Mouse (Mus musculus): ENCODE results near the gene Bpifa1.
"Not testable (repeated sequence)": the region's sequence is repeated elsewhere in the genome, so short reads cannot be mapped to it uniquely, and the experiment has no call there.

The Bpifa1 gene

DNA sequence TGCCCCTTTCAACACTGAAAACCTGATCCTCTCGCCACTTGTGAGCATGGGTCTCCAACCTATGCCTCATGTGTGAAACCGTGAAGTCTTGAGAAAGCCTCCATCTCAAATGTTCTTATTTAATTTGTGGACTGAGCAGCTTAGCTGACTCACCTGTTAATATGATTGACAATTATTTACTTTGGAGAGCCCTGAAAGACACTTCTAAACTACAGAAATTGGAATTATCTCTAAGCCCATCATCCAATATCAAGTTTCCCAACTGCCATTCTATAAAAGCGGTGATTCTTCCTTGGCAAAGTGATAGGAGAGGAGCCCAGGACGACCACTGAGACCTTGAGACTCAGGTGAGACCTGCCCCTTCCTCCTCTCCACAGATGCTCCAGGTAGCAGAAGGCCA, at the start of gene Bpifa1:
TSS of gene Bpifa1 (plus strand) at position 301 of the 400 bp plus-strand sequence.
- DNase-seq (ENCODE audit: extremely low read depth, low read depth, low spot score), result no peak

- DNase-seq (ENCODE audit: extremely low read depth, low read depth, low spot score), result no peak
These were observed 44.9 kb upstream of the Bpifa1 start for GRCm38 (mm10) chr2:154097734-154098133.

GRCm38 (mm10) chr2:154117381-154117780, 25.3 kb upstream of the Bpifa1 start:
- no peak for DNase-seq (ENCODE audit: extremely low read depth, low read depth, low spot score)

GRCm38 (mm10) chr2:154130120-154130519, 12.6 kb upstream of the Bpifa1 start, which contains the start of gene Bpifa3:
Bpifa3 (plus strand) TSS chr2:154130336.
- DNase-seq (ENCODE audit: extremely low read depth, low read depth, low spot score), result no peak

GRCm38 (mm10) chr2:154143735-154144134, 1.1 kb downstream of the Bpifa1 start:
- no peak for DNase-seq (ENCODE audit: extremely low read depth, low read depth, low spot score)

- DNase-seq (ENCODE audit: extremely low read depth, low read depth, low spot score), result no peak
These were observed 4.8 kb downstream of the Bpifa1 start for GRCm38 (mm10) chr2:154147496-154147895.

GRCm38 (mm10) chr2:154158433-154158832, 15.8 kb downstream of the Bpifa1 start:
- DNase-seq (ENCODE audit: extremely low read depth, low read depth, low spot score), result no peak

DNA sequence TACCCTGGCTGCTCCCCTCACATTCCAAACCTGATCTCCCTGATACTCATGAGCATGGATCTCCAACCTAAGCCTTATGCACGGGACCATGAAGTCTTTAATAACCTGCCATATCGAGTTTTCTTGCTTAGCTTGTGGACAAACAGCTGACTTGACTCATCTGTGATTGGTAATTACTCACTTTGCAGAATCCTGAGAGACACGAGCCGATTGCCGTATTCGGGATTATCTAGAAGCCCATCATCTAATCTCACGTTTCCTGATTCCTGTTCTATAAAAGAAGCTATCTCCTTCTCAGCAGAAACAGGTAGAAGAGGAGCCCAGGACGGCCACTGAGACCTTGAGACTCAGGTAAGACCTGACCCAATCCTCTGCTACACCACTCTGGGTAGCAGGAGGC, 19.6 kb downstream of the Bpifa1 start, which contains the start of gene Bpifa5:
TSS of gene Bpifa5 (plus strand) at position 301 of the 400 bp plus-strand sequence.
- DNase-seq (ENCODE audit: extremely low read depth, low read depth, low spot score), result no peak

GRCm38 (mm10) chr2:154163306-154163705, 20.6 kb downstream of the Bpifa1 start:
- DNase-seq (ENCODE audit: extremely low read depth, low read depth, low spot score), result no peak

DNA sequence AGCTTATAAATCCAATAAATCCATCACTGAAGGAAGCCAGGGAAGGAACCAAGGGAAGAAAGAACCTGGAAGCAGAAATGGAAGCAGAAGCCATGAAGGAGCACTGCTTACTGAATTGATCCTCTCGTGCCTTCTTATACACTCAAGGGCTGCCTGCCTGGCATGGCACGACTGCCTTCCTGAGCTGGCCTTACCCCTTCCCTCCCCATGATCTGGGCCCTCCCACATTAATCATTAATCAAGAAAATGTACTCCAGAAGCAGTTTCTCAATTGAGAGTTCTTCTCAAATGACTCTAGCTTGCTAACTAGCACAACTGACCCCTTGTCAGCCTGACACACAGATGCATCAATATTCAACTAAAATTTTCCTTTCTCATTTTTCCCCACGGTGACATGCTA, 26.5 kb downstream of the Bpifa1 start:
- no peak for DNase-seq (ENCODE audit: extremely low read depth, low read depth, low spot score)

DNA sequence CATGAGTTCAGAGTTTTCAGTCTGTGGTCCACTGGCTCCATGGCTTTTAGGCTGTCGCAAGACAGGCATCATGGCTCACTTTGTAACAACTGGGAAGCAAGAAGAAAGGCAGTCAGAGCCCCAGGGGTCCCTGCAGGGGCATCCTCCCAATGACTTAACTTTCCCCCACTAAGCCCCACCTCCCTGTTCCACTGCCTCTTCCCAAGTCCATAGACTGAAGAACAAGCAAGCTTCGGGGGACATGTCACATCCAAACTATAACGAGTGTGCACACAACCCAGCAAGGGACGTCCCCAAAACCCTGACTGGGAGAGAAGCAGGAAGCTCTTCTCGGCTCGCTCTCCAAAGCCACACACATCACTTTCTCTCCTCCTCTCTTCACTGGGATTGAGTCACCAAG, 28.9 kb downstream of the Bpifa1 start:
- DNase-seq (ENCODE audit: extremely low read depth, low read depth, low spot score), result no peak

DNA sequence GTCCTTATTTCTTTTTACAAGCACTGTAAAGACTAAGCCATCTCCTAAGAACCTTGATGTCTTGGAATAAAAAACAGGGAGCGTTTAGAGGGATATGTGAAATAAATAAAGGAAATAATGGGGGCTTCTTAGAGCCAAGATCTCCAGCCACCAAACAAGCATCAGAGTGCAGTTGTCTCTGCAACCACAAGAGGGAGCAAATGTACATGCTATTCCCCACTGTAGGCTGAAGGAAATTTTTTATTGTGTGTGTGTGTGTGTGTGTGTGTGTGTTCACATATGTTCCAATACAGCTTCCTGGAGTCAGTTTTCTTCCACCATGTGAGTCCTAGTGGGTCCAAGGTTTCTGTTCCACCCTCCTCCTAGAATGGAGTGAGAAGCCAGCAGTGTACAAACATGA, 30.6 kb downstream of the Bpifa1 start:
- DNase-seq (ENCODE audit: extremely low read depth, low read depth, low spot score), result no peak

DNA sequence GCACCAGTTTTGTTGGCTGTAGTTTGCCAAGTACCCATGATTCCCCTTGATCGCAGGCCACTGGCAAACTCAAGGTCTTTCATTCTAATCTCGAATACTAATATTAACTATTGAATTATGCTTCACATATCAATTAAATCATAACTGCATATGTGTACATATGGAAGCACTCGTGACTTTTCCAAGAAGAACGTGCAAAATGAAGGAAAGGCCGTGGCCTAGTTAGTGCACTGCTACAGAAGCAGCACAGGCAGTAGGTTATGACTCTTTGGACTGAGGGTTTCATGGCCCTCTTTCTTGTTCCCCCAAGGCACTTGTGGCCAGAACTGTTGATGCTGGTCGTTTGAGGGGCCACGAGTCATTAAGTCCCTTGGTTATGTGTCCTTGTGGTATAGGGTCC, 39.2 kb downstream of the Bpifa1 start:
- not testable (repeated sequence) for DNase-seq (ENCODE audit: extremely low read depth, low read depth, low spot score)

DNA sequence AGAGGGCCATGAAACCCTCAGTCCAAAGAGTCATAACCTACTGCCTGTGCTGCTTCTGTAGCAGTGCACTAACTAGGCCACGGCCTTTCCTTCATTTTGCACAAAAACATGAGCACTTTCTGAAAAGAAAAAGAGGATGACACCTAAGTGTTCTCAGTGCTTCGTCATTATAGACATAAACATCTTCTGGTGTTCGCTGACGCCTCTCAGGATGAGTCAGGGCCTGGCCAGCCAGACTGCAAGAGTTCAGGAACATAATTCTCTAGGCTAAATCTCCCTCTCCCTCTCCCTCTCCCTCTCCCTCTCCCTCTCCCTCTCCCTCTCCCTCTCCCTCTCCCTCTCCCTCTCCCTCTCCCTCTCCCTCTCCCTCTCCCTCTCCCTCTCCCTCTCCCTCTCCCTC, 40.4 kb downstream of the Bpifa1 start:
- DNase-seq (ENCODE audit: extremely low read depth, low read depth, low spot score), result not testable (repeated sequence)

DNA sequence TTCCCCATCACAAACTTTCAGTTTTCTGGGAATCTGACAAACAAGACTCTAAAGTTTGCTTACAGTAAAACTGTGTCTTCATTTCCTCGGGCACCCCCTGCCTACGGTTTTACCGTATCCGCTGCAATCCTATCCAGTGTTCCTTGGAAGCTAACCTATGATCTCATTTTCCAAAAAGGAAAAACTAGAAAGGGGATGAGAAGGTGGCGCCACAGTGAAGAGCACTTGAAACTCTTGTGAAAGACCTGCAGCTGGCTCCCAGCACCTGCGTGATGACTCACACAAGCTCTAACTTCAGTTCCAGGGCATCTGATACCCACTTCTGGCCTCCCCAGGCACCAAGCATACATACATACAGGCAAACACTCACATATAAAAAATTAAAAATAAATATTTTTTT, 42.6 kb downstream of the Bpifa1 start:
- DNase-seq (ENCODE audit: extremely low read depth, low read depth, low spot score), result no peak

DNA sequence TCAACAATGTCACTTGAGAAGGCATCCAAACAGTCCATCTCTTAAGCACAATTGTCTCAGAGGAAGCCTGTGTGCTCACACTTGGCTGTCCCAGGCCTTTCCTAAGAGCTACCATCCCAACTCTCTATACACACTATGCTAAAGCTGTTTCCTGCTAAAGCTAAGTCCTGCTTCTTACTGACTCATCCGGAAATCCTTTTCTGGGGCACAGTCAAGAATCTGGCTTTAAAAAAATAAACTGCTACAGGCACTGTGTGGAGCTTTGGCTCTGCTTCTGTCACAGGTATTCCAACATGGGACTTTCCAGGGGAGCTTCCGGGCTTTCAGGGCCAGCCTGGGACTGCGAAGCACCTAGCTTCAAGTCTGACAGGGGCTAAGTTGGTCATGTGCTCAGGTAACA, 43.1 kb downstream of the Bpifa1 start:
- DNase-seq (ENCODE audit: extremely low read depth, low read depth, low spot score), result no peak

GRCm38 (mm10) chr2:154187468-154187867, 44.8 kb downstream of the Bpifa1 start:
- no peak for DNase-seq (ENCODE audit: extremely low read depth, low read depth, low spot score)

GRCm38 (mm10) chr2:154189877-154190434, 47.3 kb downstream of the Bpifa1 start:
- DNase-seq (ENCODE audit: extremely low read depth, low read depth, low spot score), result no peak

DNA sequence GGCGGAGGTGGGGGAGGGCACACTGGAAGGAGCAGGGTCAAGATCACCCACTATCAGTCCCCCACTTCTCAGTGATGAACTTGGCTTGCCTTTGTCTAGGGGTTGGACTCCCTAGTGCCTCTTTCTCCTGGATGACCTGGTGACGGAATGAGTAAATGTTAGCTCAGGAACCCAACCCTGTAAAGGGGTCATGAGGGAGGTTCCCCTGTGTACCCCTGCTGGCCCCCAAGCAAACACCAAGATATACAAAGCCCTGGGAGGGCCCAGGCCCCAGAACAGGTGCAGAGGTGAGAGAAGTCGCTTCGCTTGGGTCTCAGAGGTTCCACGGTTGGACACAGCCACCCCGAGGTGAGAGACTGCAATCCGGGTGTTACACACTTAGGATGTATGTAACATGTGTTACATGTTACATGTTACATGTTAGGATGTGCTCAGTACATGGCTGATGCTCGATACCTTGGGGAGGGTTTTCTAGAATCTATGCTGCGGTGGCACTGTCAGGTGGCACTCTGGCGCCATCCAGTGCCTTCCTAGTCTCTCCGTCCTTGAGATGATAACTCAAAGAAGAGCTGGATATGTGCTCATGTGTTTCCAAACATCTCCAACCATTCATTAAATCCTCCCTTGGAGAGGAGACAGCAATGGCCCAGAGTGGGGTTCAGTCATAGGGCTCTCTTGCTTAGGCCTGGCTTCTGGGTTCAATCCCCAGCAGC, 48.0 kb downstream of the Bpifa1 start, which contains the start of gene Bpifb1:
TSS of gene Bpifb1 (plus strand) at position 273 of the 713 bp plus-strand sequence.
- no peak for DNase-seq (ENCODE audit: extremely low read depth, low read depth, low spot score)

DNA sequence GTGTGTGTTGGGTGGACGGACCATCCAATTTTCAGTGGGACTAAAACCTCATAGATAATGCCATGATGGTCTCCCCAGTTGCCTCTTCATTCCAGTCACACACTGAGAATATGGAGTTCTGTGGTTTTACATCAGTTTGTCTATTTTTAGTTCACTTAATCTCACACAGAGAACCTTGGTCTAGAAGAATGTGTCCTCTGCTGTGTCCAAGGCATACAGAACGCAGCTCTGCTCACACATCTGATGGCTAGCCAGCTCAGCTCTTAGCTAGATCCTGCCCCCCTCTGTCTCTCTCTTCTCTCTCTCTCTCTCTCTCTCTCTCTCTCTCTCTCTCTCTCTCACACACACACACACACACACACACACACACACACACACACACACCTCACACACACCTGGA, 49.5 kb downstream of the Bpifa1 start:
- no peak for DNase-seq (ENCODE audit: extremely low read depth, low read depth, low spot score)

DNA sequence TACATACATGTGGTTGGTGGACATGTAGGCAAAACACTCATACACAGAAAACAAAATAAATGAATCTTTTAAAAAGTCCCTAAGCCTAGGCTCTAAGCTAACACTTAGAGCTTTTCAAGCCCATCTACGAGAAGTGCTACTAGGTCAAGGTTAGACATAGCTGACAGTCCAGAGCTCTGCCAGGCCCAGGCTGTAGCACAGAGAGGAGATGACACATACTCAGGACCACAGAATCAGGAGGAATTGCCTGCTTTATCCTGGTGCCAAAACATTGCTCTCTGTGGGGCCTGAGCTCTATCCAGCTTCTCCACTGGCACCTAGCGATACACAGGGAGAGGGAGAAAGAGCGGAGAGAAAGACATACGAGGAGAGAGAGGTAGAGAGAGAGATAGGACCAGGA, 50.4 kb downstream of the Bpifa1 start:
- DNase-seq (ENCODE audit: extremely low read depth, low read depth, low spot score), result no peak

DNA sequence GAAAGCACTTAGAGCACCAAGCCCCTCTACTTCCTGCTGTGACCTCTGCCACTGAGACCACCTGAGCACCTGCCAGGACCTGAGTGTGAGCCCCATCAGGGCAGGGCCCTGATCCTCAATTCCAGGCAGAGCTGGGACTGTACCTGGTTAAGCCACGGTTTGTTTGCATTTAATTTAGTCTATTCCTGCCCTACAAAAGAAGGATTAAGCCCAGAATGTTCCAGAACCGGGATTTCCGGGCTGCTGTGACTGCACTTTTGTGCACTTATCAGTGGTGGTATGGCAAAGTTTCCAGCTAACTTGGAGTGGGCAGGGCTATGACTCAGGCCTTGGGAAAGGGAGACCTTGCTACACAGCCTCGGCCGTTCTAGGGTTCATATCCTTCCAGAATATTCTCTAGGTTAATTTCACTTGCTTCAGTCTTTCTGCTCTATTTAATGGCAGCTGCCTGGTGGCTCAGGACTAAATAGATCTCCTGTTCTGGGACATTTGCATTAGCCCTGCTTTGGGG, 51.4 kb downstream of the Bpifa1 start:
- no peak for DNase-seq (ENCODE audit: extremely low read depth, low read depth, low spot score)
